Mouse (Mus musculus): ENCODE data around the gene Mat2b. TPM values are rescaled to one million over a fixed set of nuclear protein-coding genes. Genes with fewer than 3 reads are reported as not detected.

The Mat2b gene
- 79.9 and 95.1 TPM in 2 replicates for polyA plus RNA-seq (2015; fragmentation: Nextera tagmentation; extraction: Ambion mirVana)

DNA sequence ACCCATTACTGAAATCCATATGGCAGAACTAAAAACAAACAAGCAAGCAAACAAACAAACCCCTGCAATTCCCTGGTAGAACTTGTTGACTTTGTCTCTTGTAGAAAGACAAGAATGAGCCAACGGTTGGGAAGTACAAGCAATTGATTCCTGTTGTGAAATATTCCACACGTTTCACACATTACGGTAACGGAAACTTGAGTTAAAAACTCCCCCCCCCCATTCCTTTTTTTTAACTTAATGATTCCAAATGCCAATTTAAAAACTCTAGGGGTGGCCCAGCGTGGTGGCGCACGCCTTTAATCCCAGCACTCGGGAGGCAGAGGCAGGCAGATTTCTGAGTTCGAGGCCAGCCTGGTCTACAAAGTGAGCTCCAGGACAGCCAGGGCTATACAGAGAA lies at the start of gene Mat2b:
TSS of gene Mat2b (minus strand) at position 101 of the 400 bp plus-strand sequence.
- Histone ChIP-seq H3K27ac (ENCODE audit: low read length) (peak within 1 kb of the TSS; percentile 88), H3K4me1 (replicated peaks; ENCODE audit: control insufficient read depth, insufficient read depth, low read length) (peaks cover 29% of the 10 kb centered on the region), H3K27me3 (replicated peaks; ENCODE audit: control insufficient read depth, insufficient read depth, low read length) (no peaks in the 10 kb centered on the region), H3K4me3 (replicated peaks; ENCODE audit: low read length) (peak within 1 kb of the TSS; percentile 83), H3K9me3 (ENCODE audit: control insufficient read depth, low read length) (no peaks in the 10 kb centered on the region), H3K4me2 (ENCODE audit: low read length) (peak within 1 kb of the TSS; percentile 98), H3K9ac (replicated peaks; ENCODE audit: low read depth, low read length) (peak within 1 kb of the TSS; percentile 67), H3K36me3 (ENCODE audit: control insufficient read depth, insufficient read depth) (no peaks in the 10 kb centered on the region)
- no peak for ATAC-seq
- 74% methylated on average over 9 of the region's 9 CpGs for WGBS

GRCm38 (mm10) chr11:40744348-40744747 lies 49.3 kb upstream of the Mat2b start:
- ATAC-seq: no peak

DNA sequence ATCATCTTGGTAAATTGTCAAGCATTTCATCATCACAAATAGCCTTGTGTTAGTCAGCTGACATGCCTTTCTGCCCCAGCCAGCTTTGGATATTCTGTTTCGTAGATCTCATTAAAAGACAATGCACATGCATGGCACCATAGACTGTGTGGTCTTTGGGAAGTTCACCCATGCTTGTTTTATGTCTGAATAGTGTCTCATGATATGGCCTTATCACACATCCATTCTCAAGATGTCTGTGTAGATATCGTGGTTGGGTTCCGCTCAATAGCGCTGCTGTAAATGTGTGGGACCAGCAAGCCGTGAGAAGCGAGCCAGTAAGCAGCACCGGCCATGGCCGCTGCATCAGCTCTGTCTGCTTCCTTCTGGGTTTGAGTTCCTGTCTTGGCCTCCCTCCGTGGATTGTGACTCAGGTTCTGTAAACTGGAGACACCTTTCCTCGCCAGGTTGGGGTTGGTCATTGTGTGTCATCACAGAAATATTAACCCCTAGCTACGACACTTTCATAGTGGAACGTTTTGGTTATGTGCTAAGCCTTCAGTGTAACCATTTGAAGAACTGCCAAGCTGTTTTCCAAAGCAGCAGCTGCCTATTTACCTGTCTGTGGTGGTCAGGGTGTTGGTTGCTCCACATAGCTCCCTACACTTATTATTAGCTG lies 46.7 kb upstream of the Mat2b start:
- no peak for ATAC-seq
- Histone ChIP-seq H3K27me3 (replicated peaks; ENCODE audit: control insufficient read depth, insufficient read depth, low read length) (no peaks in the 10 kb centered on the region), H3K4me1 (replicated peaks; ENCODE audit: control insufficient read depth, insufficient read depth, low read length) (no peaks in the 10 kb centered on the region), H3K9me3 (ENCODE audit: control insufficient read depth, low read length) (no peaks in the 10 kb centered on the region), H3K4me3 (replicated peaks; ENCODE audit: low read length) (no peak overlapping the region), H3K27ac (ENCODE audit: low read length) (no peak overlapping the region), H3K9ac (replicated peaks; ENCODE audit: low read depth, low read length) (no peak overlapping the region), H3K36me3 (ENCODE audit: control insufficient read depth, insufficient read depth) (peaks cover 14% of the 10 kb centered on the region), H3K4me2 (ENCODE audit: low read length) (no peak overlapping the region)
- WGBS: 90% methylated on average over 12 of the region's 12 CpGs

More at GRCm38 (mm10) chr11:40744348-40744747, 49.3 kb upstream of the Mat2b start:
- H3K27ac ChIP-seq (ENCODE audit: low read length): no peak overlapping the region
- no peaks in the 10 kb centered on the region for H3K9me3 ChIP-seq (ENCODE audit: control insufficient read depth, low read length)
- H3K4me2 ChIP-seq (ENCODE audit: low read length): no peak overlapping the region
- H3K9ac ChIP-seq (replicated peaks; ENCODE audit: low read depth, low read length): no peak overlapping the region
- H3K4me3 ChIP-seq (replicated peaks; ENCODE audit: low read length): no peak overlapping the region
- no peaks in the 10 kb centered on the region for H3K4me1 ChIP-seq (replicated peaks; ENCODE audit: control insufficient read depth, insufficient read depth, low read length)
- no peaks in the 10 kb centered on the region for H3K27me3 ChIP-seq (replicated peaks; ENCODE audit: control insufficient read depth, insufficient read depth, low read length)
- WGBS: 88% methylated on average over 3 of the region's 3 CpGs
- peaks cover 2% of the 10 kb centered on the region; the same call in 1 of the 2 replicates for H3K36me3 ChIP-seq (ENCODE audit: control insufficient read depth, insufficient read depth)

DNA sequence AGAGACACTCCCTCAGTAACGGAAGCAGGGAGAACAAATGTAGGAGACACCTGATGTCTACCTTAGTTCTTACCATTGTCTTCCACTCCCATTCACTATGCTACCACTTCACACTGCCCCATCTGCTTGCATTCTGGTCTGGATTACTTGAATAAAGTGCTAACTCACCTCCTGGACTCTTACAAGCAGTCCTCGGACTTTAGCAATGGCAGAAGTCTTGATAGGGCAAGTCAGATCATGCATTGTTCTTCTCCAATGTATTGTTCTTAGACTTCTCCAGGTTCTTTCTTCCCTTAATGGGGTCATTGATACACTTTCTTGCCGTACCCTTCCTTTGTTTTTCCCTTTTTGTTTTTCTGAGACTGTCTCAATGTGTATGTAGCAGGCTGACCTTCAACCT lies 42.4 kb upstream of the Mat2b start:
- no peaks in the 10 kb centered on the region for H3K27me3 ChIP-seq (replicated peaks; ENCODE audit: control insufficient read depth, insufficient read depth, low read length)
- no peak overlapping the region for H3K4me3 ChIP-seq (replicated peaks; ENCODE audit: low read length)
- ATAC-seq: no peak
- H3K4me1 ChIP-seq (replicated peaks; ENCODE audit: control insufficient read depth, insufficient read depth, low read length): peaks cover 17% of the 10 kb centered on the region
- 88% methylated on average over 3 of the region's 3 CpGs for WGBS
- H3K27ac ChIP-seq (ENCODE audit: low read length): no peak overlapping the region
- no peak overlapping the region for H3K4me2 ChIP-seq (ENCODE audit: low read length)
- peaks cover 19% of the 10 kb centered on the region for H3K36me3 ChIP-seq (ENCODE audit: control insufficient read depth, insufficient read depth)
- no peaks in the 10 kb centered on the region for H3K9me3 ChIP-seq (ENCODE audit: control insufficient read depth, low read length)
- no peak overlapping the region for H3K9ac ChIP-seq (replicated peaks; ENCODE audit: low read depth, low read length)

- H3K4me3 ChIP-seq (replicated peaks; ENCODE audit: low read length): peak overlapping the region; percentile 95
- H3K4me1 ChIP-seq (replicated peaks; ENCODE audit: control insufficient read depth, insufficient read depth, low read length): peaks cover 22% of the 10 kb centered on the region
- peak overlapping the region; percentile 79 for H3K9ac ChIP-seq (replicated peaks; ENCODE audit: low read depth, low read length)
- H3K27me3 ChIP-seq (replicated peaks; ENCODE audit: control insufficient read depth, insufficient read depth, low read length): no peaks in the 10 kb centered on the region
- 5% methylated on average over 11 of the region's 11 CpGs for WGBS
- no peak for ATAC-seq
- no peak overlapping the region for H3K27ac ChIP-seq (ENCODE audit: low read length)
- peaks cover 16% of the 10 kb centered on the region for H3K36me3 ChIP-seq (ENCODE audit: control insufficient read depth, insufficient read depth)
- H3K4me2 ChIP-seq (ENCODE audit: low read length): peak overlapping the region; percentile 76
- no peaks in the 10 kb centered on the region for H3K9me3 ChIP-seq (ENCODE audit: control insufficient read depth, low read length)
These were observed 39.3 kb upstream of the Mat2b start for GRCm38 (mm10) chr11:40734251-40734752.

DNA sequence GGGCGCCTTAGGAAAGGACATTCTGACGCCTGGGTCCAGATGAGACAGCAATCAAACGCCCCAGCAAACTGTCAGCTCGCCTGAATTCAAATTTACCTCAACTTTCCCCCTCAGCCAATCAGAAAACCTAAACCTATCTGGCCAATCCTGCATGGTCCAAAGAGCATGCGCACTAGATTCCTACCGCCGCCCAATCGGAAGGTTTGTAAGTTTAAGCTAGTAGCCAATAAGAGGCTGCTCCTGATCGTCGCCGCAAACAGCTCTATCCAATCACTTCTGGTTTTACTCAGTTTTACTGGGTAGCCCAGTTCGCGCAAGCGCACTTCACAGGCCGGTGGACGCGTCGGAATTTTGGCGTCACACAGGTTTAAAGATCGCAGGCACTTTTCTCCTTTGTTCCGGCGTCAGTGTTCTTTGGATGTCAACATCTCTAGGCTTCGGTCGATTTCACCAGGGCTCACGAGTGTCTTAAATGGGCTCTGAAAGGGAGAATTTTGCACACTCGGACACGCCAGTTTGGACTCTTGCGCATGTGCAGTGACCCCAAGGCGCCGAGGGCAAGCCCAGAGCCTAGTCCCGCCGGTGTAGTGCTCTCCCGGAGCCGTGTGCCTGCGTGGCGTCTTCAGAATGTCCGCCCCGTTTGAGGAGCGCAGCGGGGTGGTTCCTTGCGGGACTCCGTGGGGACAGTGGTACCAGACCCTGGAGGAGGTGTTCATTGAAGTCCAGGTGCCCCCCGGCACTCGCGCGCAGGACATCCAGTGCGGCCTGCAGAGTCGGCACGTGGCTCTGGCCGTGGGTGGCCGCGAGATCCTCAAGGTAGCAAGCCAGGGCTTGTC lies 38.6 kb upstream of the Mat2b start, which contains the start of the genes Hmmr and Nudcd2:
TSS of gene Hmmr (minus strand) at position 84 of the 836 bp plus-strand sequence.
TSS of gene Nudcd2 (plus strand) at position 329 of the 836 bp plus-strand sequence.
- Histone ChIP-seq H3K4me1 (replicated peaks; ENCODE audit: control insufficient read depth, insufficient read depth, low read length) (peaks cover 22% of the 10 kb centered on the region), H3K27ac (ENCODE audit: low read length) (peak within 1 kb of the TSS; percentile 79), H3K27me3 (replicated peaks; ENCODE audit: control insufficient read depth, insufficient read depth, low read length) (no peaks in the 10 kb centered on the region), H3K36me3 (ENCODE audit: control insufficient read depth, insufficient read depth) (peaks cover 14% of the 10 kb centered on the region), H3K4me3 (replicated peaks; ENCODE audit: low read length) (peak within 1 kb of the TSS; percentile 95), H3K9ac (replicated peaks; ENCODE audit: low read depth, low read length) (peak within 1 kb of the TSS; percentile 79), H3K9me3 (ENCODE audit: control insufficient read depth, low read length) (no peaks in the 10 kb centered on the region), H3K4me2 (ENCODE audit: low read length) (peak within 1 kb of the TSS; percentile 76)
- under 1% methylated on average over 52 of the region's 52 CpGs for WGBS
- ATAC-seq: peak; percentile 99

GRCm38 (mm10) chr11:40732997-40733338 lies 38.0 kb upstream of the Mat2b start:
- peak overlapping the region; percentile 38 for H3K4me3 ChIP-seq (replicated peaks; ENCODE audit: low read length)
- H3K27me3 ChIP-seq (replicated peaks; ENCODE audit: control insufficient read depth, insufficient read depth, low read length): no peaks in the 10 kb centered on the region
- WGBS: 2% methylated on average over 14 of the region's 14 CpGs
- H3K36me3 ChIP-seq (ENCODE audit: control insufficient read depth, insufficient read depth): peaks cover 12% of the 10 kb centered on the region
- peak overlapping the region; percentile 56 for H3K4me2 ChIP-seq (ENCODE audit: low read length)
- no peak overlapping the region for H3K27ac ChIP-seq (ENCODE audit: low read length)
- H3K4me1 ChIP-seq (replicated peaks; ENCODE audit: control insufficient read depth, insufficient read depth, low read length): peaks cover 22% of the 10 kb centered on the region
- peak overlapping the region; percentile 2; the same call in 1 of the 2 replicates for H3K9ac ChIP-seq (replicated peaks; ENCODE audit: low read depth, low read length)
- no peaks in the 10 kb centered on the region for H3K9me3 ChIP-seq (ENCODE audit: control insufficient read depth, low read length)
- ATAC-seq: no peak; the same call in 1 of the 2 replicates

- H3K36me3 ChIP-seq (ENCODE audit: control insufficient read depth, insufficient read depth): 0 out of 2 replicates have a peak, but pooled peaks cover 3% of the 10 kb centered on the region
These were observed 23.3 kb upstream of the Mat2b start for GRCm38 (mm10) chr11:40718324-40718723.

GRCm38 (mm10) chr11:40715524-40715923 lies 20.5 kb upstream of the Mat2b start:
- H3K27ac ChIP-seq (ENCODE audit: low read length): no peak overlapping the region
- no peak overlapping the region for H3K9ac ChIP-seq (replicated peaks; ENCODE audit: low read depth, low read length)
- no peak overlapping the region for H3K4me3 ChIP-seq (replicated peaks; ENCODE audit: low read length)
- no peak overlapping the region for H3K4me2 ChIP-seq (ENCODE audit: low read length)
- peaks cover 5% of the 10 kb centered on the region; the same call in 1 of the 2 replicates for H3K36me3 ChIP-seq (ENCODE audit: control insufficient read depth, insufficient read depth)
- no peaks in the 10 kb centered on the region for H3K4me1 ChIP-seq (replicated peaks; ENCODE audit: control insufficient read depth, insufficient read depth, low read length)
- 90% methylated on average over 5 of the region's 5 CpGs for WGBS
- H3K9me3 ChIP-seq (ENCODE audit: control insufficient read depth, low read length): no peaks in the 10 kb centered on the region
- no peaks in the 10 kb centered on the region for H3K27me3 ChIP-seq (replicated peaks; ENCODE audit: control insufficient read depth, insufficient read depth, low read length)
- no peak for ATAC-seq

More at GRCm38 (mm10) chr11:40718324-40718723, 23.3 kb upstream of the Mat2b start:
- Histone ChIP-seq H3K4me2 (ENCODE audit: low read length) (no peak overlapping the region), H3K27ac (ENCODE audit: low read length) (no peak overlapping the region), H3K4me1 (replicated peaks; ENCODE audit: control insufficient read depth, insufficient read depth, low read length) (no peaks in the 10 kb centered on the region), H3K4me3 (replicated peaks; ENCODE audit: low read length) (no peak overlapping the region), H3K9ac (replicated peaks; ENCODE audit: low read depth, low read length) (no peak overlapping the region), H3K9me3 (ENCODE audit: control insufficient read depth, low read length) (no peaks in the 10 kb centered on the region), H3K27me3 (replicated peaks; ENCODE audit: control insufficient read depth, insufficient read depth, low read length) (no peaks in the 10 kb centered on the region)
- no peak for ATAC-seq

Data from forebrain, embryonic 16.5 days (tissue).